Mouse (Mus musculus) cerebellum, adult 11-12 months (tissue): ENCODE results near the gene Gabarap.
"Not testable (repeated sequence)": the region's sequence is repeated elsewhere in the genome, so short reads cannot be mapped to it uniquely, and the experiment has no call there.

Source experiments
- DNase-seq: peaks from one replicate; pipeline ENCODE4 v3.0.0; 2022

Gabarap gene

GRCm38 (mm10) chr11:69990850-69991691 is at the start of gene Gabarap:
Gabarap (plus strand) TSS chr11:69991143.
- DNase-seq, result peak; percentile 94

GRCm38 (mm10) chr11:69945216-69945615 is 45.7 kb upstream of the Gabarap start:
- DNase-seq, result no peak

- DNase-seq, result no peak
Observed at GRCm38 (mm10) chr11:69945997-69946891, 44.7 kb upstream of the Gabarap start.

GRCm38 (mm10) chr11:69947337-69948065 is 43.4 kb upstream of the Gabarap start:
- no peak for DNase-seq

- peak; percentile 53 for DNase-seq
Observed at GRCm38 (mm10) chr11:69948066-69948762, 42.7 kb upstream of the Gabarap start, which contains the start of gene Slc2a4. Slc2a4 (minus strand) TSS chr11:69948188.

GRCm38 (mm10) chr11:69948763-69949150 is 42.2 kb upstream of the Gabarap start:
- DNase-seq, result peak; percentile 68

GRCm38 (mm10) chr11:69950807-69951459 is 40.0 kb upstream of the Gabarap start:
- DNase-seq, result no peak

- no peak for DNase-seq
Observed at GRCm38 (mm10) chr11:69952274-69952673, 38.7 kb upstream of the Gabarap start.

- no peak for DNase-seq
Observed at GRCm38 (mm10) chr11:69953267-69953915, 37.6 kb upstream of the Gabarap start.

- not testable (repeated sequence) for DNase-seq
Observed at GRCm38 (mm10) chr11:69955618-69956017, 35.3 kb upstream of the Gabarap start.

GRCm38 (mm10) chr11:69956218-69956617 is 34.7 kb upstream of the Gabarap start:
- no peak for DNase-seq

- DNase-seq, result no peak
Observed at GRCm38 (mm10) chr11:69960616-69961015, 30.3 kb upstream of the Gabarap start.

- no peak for DNase-seq
Observed at GRCm38 (mm10) chr11:69961841-69962240, 29.1 kb upstream of the Gabarap start.

GRCm38 (mm10) chr11:69964650-69965270 is 26.2 kb upstream of the Gabarap start, which contains the start of gene Cldn7:
Cldn7 (plus strand) TSS chr11:69964779.
- no peak for DNase-seq

GRCm38 (mm10) chr11:69965271-69966005 is 25.5 kb upstream of the Gabarap start:
- no peak for DNase-seq

GRCm38 (mm10) chr11:69966006-69966859 is 24.7 kb upstream of the Gabarap start:
- DNase-seq, result no peak

- no peak for DNase-seq
Observed at GRCm38 (mm10) chr11:69966860-69967517, 24.0 kb upstream of the Gabarap start.

GRCm38 (mm10) chr11:69968793-69969192 is 22.1 kb upstream of the Gabarap start:
- DNase-seq, result no peak
